Mouse (Mus musculus) megakaryocyte, embryonic 14.5 days (primary cell): Measurements from ENCODE around the gene Ephb6.

Experiments used
- FLI1 ChIP-seq: IDR thresholded peaks from 2 replicates; pipeline ENCODE4 v1.6.1; 2012; ENCODE audit warnings: low read length, inconsistent platforms, mixed read lengths
- GATA1 ChIP-seq: IDR thresholded peaks from 3 replicates; pipeline ENCODE4 v1.6.1; 2012; ENCODE audit warnings: mixed read lengths, low read length, inconsistent platforms, borderline replicate concordance

GRCm38 (mm10) chr6:41622661-41623060, 17.4 kb downstream of the Ephb6 start:
- TF ChIP-seq GATA1 (no peak), FLI1 (no peak)
